7 mouse cellular contexts compared by ENCODE assay signal in genomic region chr11:97404761-97405190, GRCm38 (mm10). TPM values are rescaled to one million over a fixed set of nuclear protein-coding genes. Genes with fewer than 3 reads are reported as not detected.
DNase-seq lines count a peak whose midpoint lies in the region; ATAC-seq and TF ChIP-seq lines count a peak whose summit lies in the region.

No protein-coding gene starts in this region.

- H3K9ac ChIP-seq in embryonic facial prominence, embryonic 13.5 days: peak overlapping the region; percentile 69
- H3K9ac ChIP-seq in hindbrain, embryonic 16.5 days (ENCODE audit: low read depth, low read length): peak overlapping the region; percentile 82
- peak overlapping the region; percentile 77 for H3K9ac ChIP-seq in midbrain, embryonic 16.5 days (ENCODE audit: low read depth, low read length)

- peak; percentile 11; the same call in 1 of the 2 replicates for ATAC-seq in embryonic facial prominence, embryonic 13.5 days (ENCODE audit: insufficient number of reproducible peaks, insufficient read depth, low FRiP score, low TSS enrichment, low read depth)
- ATAC-seq in hindbrain, embryonic 16.5 days: peak; percentile 25
- ATAC-seq in midbrain, embryonic 16.5 days: peak; percentile 46
- ATAC-seq in erythroid progenitor cell, adult 5-6 weeks (replicated peaks; ENCODE audit: low FRiP score, poor library complexity, severe bottlenecking): no peak

- H3K27me3 ChIP-seq in spleen, adult 2 months (ENCODE audit: control insufficient read depth, insufficient read depth, low read length): peaks cover 9% of the 10 kb centered on the region
- H3K27me3 ChIP-seq in embryonic facial prominence, embryonic 13.5 days: peaks cover 15% of the 10 kb centered on the region
- H3K27me3 ChIP-seq in hindbrain, embryonic 16.5 days (replicated peaks; ENCODE audit: control insufficient read depth, insufficient read depth, low read length): no peaks in the 10 kb centered on the region
- H3K27me3 ChIP-seq in midbrain, embryonic 16.5 days (ENCODE audit: control insufficient read depth, insufficient read depth, low read depth, low read length): no peaks in the 10 kb centered on the region

- 3% methylated on average over 11 of the region's 11 CpGs for WGBS in spleen, adult 2 months
- 3% methylated on average over 11 of the region's 11 CpGs for WGBS in embryonic facial prominence, embryonic 13.5 days
- WGBS in hindbrain, embryonic 16.5 days: 0% methylated on average over 11 of the region's 11 CpGs
- 0% methylated on average over 11 of the region's 11 CpGs for WGBS in midbrain, embryonic 16.5 days

- peaks cover 16% of the 10 kb centered on the region; the same call in 1 of the 2 replicates for H3K4me1 ChIP-seq in spleen, adult 2 months (ENCODE audit: control insufficient read depth, insufficient read depth, insufficient read length)
- H3K4me1 ChIP-seq in embryonic facial prominence, embryonic 13.5 days: peaks cover 42% of the 10 kb centered on the region
- H3K4me1 ChIP-seq in hindbrain, embryonic 16.5 days (ENCODE audit: control insufficient read depth, insufficient read depth, low read depth, low read length): peaks cover 41% of the 10 kb centered on the region
- H3K4me1 ChIP-seq in midbrain, embryonic 16.5 days (ENCODE audit: control insufficient read depth, insufficient read depth, low read length): peaks cover 30% of the 10 kb centered on the region

- DNase-seq in spleen, adult 2 months (ENCODE audit: low read depth in 1 of 2, low spot score in 2 of 2): no peak
- no peak for DNase-seq in spleen, postnatal 36 days (ENCODE audit: low spot score in 2 of 2)
- DNase-seq in left cerebral cortex, adult 18-20 months (ENCODE audit: low spot score in 2 of 2): no peak

- peak overlapping the region; percentile 53; the same call in 1 of the 2 replicates for H3K4me3 ChIP-seq in spleen, adult 2 months (ENCODE audit: extremely low read depth, insufficient read depth, insufficient read length)
- peak overlapping the region; percentile 60 for H3K4me3 ChIP-seq in embryonic facial prominence, embryonic 13.5 days
- H3K4me3 ChIP-seq in hindbrain, embryonic 16.5 days (ENCODE audit: low read length): peak overlapping the region; percentile 69
- H3K4me3 ChIP-seq in midbrain, embryonic 16.5 days (ENCODE audit: low read depth, low read length): peak overlapping the region; percentile 63

- H3K27ac ChIP-seq in spleen, adult 2 months (ENCODE audit: insufficient read depth, low read length): no peak overlapping the region
- H3K27ac ChIP-seq in embryonic facial prominence, embryonic 13.5 days: peak overlapping the region; percentile 44; the same call in 1 of the 2 replicates
- peak overlapping the region; percentile 81 for H3K27ac ChIP-seq in hindbrain, embryonic 16.5 days (ENCODE audit: low read depth, low read length)
- H3K27ac ChIP-seq in midbrain, embryonic 16.5 days (ENCODE audit: low read length): peak overlapping the region; percentile 70

- peak overlapping the region; percentile 96 for H3K4me2 ChIP-seq in embryonic facial prominence, embryonic 13.5 days
- H3K4me2 ChIP-seq in hindbrain, embryonic 16.5 days (ENCODE audit: low read length): peak overlapping the region; percentile 93
- H3K4me2 ChIP-seq in midbrain, embryonic 16.5 days (ENCODE audit: low read length): peak overlapping the region; percentile 74

- TF ChIP-seq POLR2A in spleen, adult 2 months (IDR thresholded peaks at IDR 0.05; ENCODE audit: low read depth, low read length): no peak

- H3K9me3 ChIP-seq in embryonic facial prominence, embryonic 13.5 days: no peaks in the 10 kb centered on the region
- no peaks in the 10 kb centered on the region for H3K9me3 ChIP-seq in hindbrain, embryonic 16.5 days (ENCODE audit: control insufficient read depth, low read length)
- H3K9me3 ChIP-seq in midbrain, embryonic 16.5 days (replicated peaks; ENCODE audit: control insufficient read depth, low read length, poor library complexity, severe bottlenecking): no peaks in the 10 kb centered on the region

- TF ChIP-seq CTCF in spleen, adult 2 months (IDR thresholded peaks at IDR 0.05; ENCODE audit: extremely low read depth, insufficient read depth, insufficient read length, insufficient replicate concordance): no peak

- no peaks in the 10 kb centered on the region for H3K36me3 ChIP-seq in spleen, adult 2 months (ENCODE audit: control insufficient read depth, insufficient read depth, low read length)
- H3K36me3 ChIP-seq in embryonic facial prominence, embryonic 13.5 days: no peaks in the 10 kb centered on the region
- H3K36me3 ChIP-seq in hindbrain, embryonic 16.5 days (ENCODE audit: control insufficient read depth, insufficient read depth, low read length): no peaks in the 10 kb centered on the region
- H3K36me3 ChIP-seq in midbrain, embryonic 16.5 days (ENCODE audit: control insufficient read depth, insufficient read depth, low read length): no peaks in the 10 kb centered on the region

RNA-seq across cellular contexts. Expression of gene Arhgap23, which starts 10.6 kb away (rescaled TPM):
- polyA plus RNA-seq in spleen, adult 2 months (2012; rRNA removed): 39.7 and 50.2 TPM in 2 replicates
- 7.7 and 8.4 TPM in 2 replicates for polyA plus RNA-seq in embryonic facial prominence, embryonic 13.5 days (2015; fragmentation: Nextera tagmentation; extraction: Ambion mirVana)
- 8.5 and 9.4 TPM in 2 replicates for polyA plus RNA-seq in hindbrain, embryonic 16.5 days (2015; fragmentation: Nextera tagmentation; extraction: Ambion mirVana)
- 8.6 and 9.6 TPM in 2 replicates for polyA plus RNA-seq in midbrain, embryonic 16.5 days (2015; fragmentation: Nextera tagmentation; extraction: Ambion mirVana)
- 76.8 and 82.6 TPM in 2 replicates for total RNA-seq in erythroid progenitor cell, adult 5-6 weeks (2015; ENCODE audit: low replicate concordance)
- 65.7 and 71.1 TPM in 2 replicates for total RNA-seq in erythroid progenitor cell, adult 5-6 weeks (2017; ENCODE audit: low replicate concordance)
- total RNA-seq in left cerebral cortex, adult 18-20 months (2021): 10 to 100 TPM; 66.5 to 75.0 TPM

RNA-seq across cellular contexts. Expression of gene Socs7, which starts 42.4 kb away (rescaled TPM):
- polyA plus RNA-seq in spleen, adult 2 months (2012; rRNA removed): 6.0 and 6.1 TPM in 2 replicates
- polyA plus RNA-seq in embryonic facial prominence, embryonic 13.5 days (2015; fragmentation: Nextera tagmentation; extraction: Ambion mirVana): 4.7 and 5.3 TPM in 2 replicates
- polyA plus RNA-seq in hindbrain, embryonic 16.5 days (2015; fragmentation: Nextera tagmentation; extraction: Ambion mirVana): 7.3 and 8.1 TPM in 2 replicates
- 8.5 and 9.9 TPM in 2 replicates for polyA plus RNA-seq in midbrain, embryonic 16.5 days (2015; fragmentation: Nextera tagmentation; extraction: Ambion mirVana)
- total RNA-seq in erythroid progenitor cell, adult 5-6 weeks (2015; ENCODE audit: low replicate concordance): 2.5 and 2.9 TPM in 2 replicates
- total RNA-seq in erythroid progenitor cell, adult 5-6 weeks (2017; ENCODE audit: low replicate concordance): 5.4 and 6.0 TPM in 2 replicates
- 10 to 100 TPM; 80.9 to 92.7 TPM for total RNA-seq in left cerebral cortex, adult 18-20 months (2021)

RNA-seq across cellular contexts. Expression of gene Gpr179, which starts 52.9 kb away (rescaled TPM):
- 0.02 and 0.05 TPM in 2 replicates for polyA plus RNA-seq in spleen, adult 2 months (2012; rRNA removed)
- 0.15 and 0.21 TPM in 2 replicates for polyA plus RNA-seq in embryonic facial prominence, embryonic 13.5 days (2015; fragmentation: Nextera tagmentation; extraction: Ambion mirVana)
- polyA plus RNA-seq in hindbrain, embryonic 16.5 days (2015; fragmentation: Nextera tagmentation; extraction: Ambion mirVana): 0.43 and 0.51 TPM in 2 replicates
- polyA plus RNA-seq in midbrain, embryonic 16.5 days (2015; fragmentation: Nextera tagmentation; extraction: Ambion mirVana): 0.70 and 0.89 TPM in 2 replicates
- total RNA-seq in erythroid progenitor cell, adult 5-6 weeks (2015; ENCODE audit: low replicate concordance): not detected in 2 replicates
- total RNA-seq in erythroid progenitor cell, adult 5-6 weeks (2017; ENCODE audit: low replicate concordance): 0.15 TPM in 1 of 2 replicates, not detected in the other
- under 1 TPM; 0.09 to 0.12 TPM for total RNA-seq in left cerebral cortex, adult 18-20 months (2021)
